Mouse (Mus musculus) liver, adult 2 months (tissue): ENCODE measurements around the gene Glt8d2. TPM values are rescaled to one million over a fixed set of nuclear protein-coding genes. Genes with fewer than 3 reads are reported as not detected.

Source experiments
- DNase-seq: peaks from one replicate; pipeline ENCODE4 v3.0.0-alpha.2; 2011; ENCODE audit warnings: low read depth, low spot score; ENCODE audit errors: extremely low read depth
- H3K27ac ChIP-seq: fragments of 200-500 bp; replicated peaks from 2 replicates; pipeline ENCODE4 v1.5.1; 2012; ENCODE audit warnings: low read depth, mild to moderate bottlenecking, control low read depth, inconsistent platforms, low read length; ENCODE audit not compliant: insufficient read depth
- H3K27me3 ChIP-seq: fragments of 200-500 bp; 2 replicates; pipeline ENCODE4 v1.6.1; 2012; ENCODE audit warnings: mild to moderate bottlenecking, moderate library complexity, low read length, inconsistent platforms; ENCODE audit not compliant: control insufficient read depth, insufficient read depth
- H3K36me3 ChIP-seq: fragments of 200-500 bp; 2 replicates; pipeline ENCODE4 v1.6.1; 2012; ENCODE audit warnings: low read length, inconsistent platforms; ENCODE audit not compliant: control insufficient read depth, insufficient read depth
- H3K4me1 ChIP-seq: fragments of 200-500 bp; 2 replicates; pipeline ENCODE4 v1.6.1; 2011; ENCODE audit warnings: low read length; ENCODE audit not compliant: control insufficient read depth, insufficient read depth
- H3K4me3 ChIP-seq: fragments of 200-500 bp; 2 replicates; pipeline ENCODE4 v1.5.1; 2011; ENCODE audit warnings: low read depth, mild to moderate bottlenecking, control low read depth, low read length, moderate library complexity; ENCODE audit not compliant: insufficient read depth
- H3K79me2 ChIP-seq: fragments of 200-500 bp; 2 replicates; pipeline ENCODE4 v1.6.1; 2012; ENCODE audit warnings: inconsistent platforms, mild to moderate bottlenecking, low read length, moderate library complexity; ENCODE audit not compliant: control insufficient read depth, insufficient read depth
- H3K9ac ChIP-seq: fragments of 200-500 bp; 2 replicates; pipeline ENCODE4 v1.6.1; 2012; ENCODE audit warnings: low read depth, mild to moderate bottlenecking, control low read depth, inconsistent platforms, low read length
- CTCF ChIP-seq: fragments of 200-500 bp; IDR thresholded peaks from 2 replicates; pipeline ENCODE4 v1.5.1; 2011; ENCODE audit warnings: low read depth, low read length, control low read depth
- POLR2A ChIP-seq: fragments of 200-500 bp; IDR thresholded peaks from 2 replicates; pipeline ENCODE4 v1.6.1; 2011; ENCODE audit warnings: low read length, control low read depth; ENCODE audit not compliant: insufficient read depth; ENCODE audit errors: extremely low read depth
- WGBS: fragments of 180-500 bp; shearing (Covaris S2); methylation state at CpG from one replicate; pipeline ENCODE4 v1.1.7; 2018; 5-methylcytosine and 5-hydroxymethylcytosine counted together
- polyA plus RNA-seq: library from polyadenylated mRNA; depleted of rRNA; stranded (reverse); fragments of >200 nt; gene quantifications from 2 replicates; pipeline ENCODE4 v1.2.3, GENCODE M21; 2012
- total RNA-seq: library from RNA; depleted of rRNA; stranded (reverse); fragments of >200 nt; gene quantifications from 2 replicates; pipeline ENCODE4 v1.2.3, GENCODE M21; 2014

Gene Glt8d2
- total and polyA plus RNA-seq, 2 experiments: 0.18 TPM; not detected in 1

- no peaks in the 10 kb centered on the region for H3K27me3 ChIP-seq
- DNase-seq: no peak
- H3K4me1 ChIP-seq: no peaks in the 10 kb centered on the region
- no peak overlapping the region for H3K9ac ChIP-seq
- H3K79me2 ChIP-seq: peaks cover 4% of the 10 kb centered on the region; the same call in 1 of the 2 replicates
- TF ChIP-seq POLR2A (no peak), CTCF (no peak)
- H3K4me3 ChIP-seq: no peak overlapping the region
- no peak overlapping the region for H3K27ac ChIP-seq
- 93% methylated on average over 8 of the region's 8 CpGs for WGBS
- H3K36me3 ChIP-seq: peaks cover 33% of the 10 kb centered on the region
Observed at GRCm38 (mm10) chr10:82639032-82639698, 51.3 kb downstream of the Glt8d2 start.

- DNase-seq: no peak
- no peak for TF ChIP-seq POLR2A
- TF ChIP-seq CTCF: no peak
- WGBS: 96% methylated on average over 3 of the region's 3 CpGs
- Histone ChIP-seq H3K36me3 (peaks cover 19% of the 10 kb centered on the region; the same call in 1 of the 2 replicates), H3K27me3 (no peaks in the 10 kb centered on the region), H3K79me2 (peaks cover 16% of the 10 kb centered on the region), H3K4me3 (no peak overlapping the region), H3K9ac (no peak overlapping the region), H3K27ac (no peak overlapping the region), H3K4me1 (no peaks in the 10 kb centered on the region)
Observed at GRCm38 (mm10) chr10:82636321-82636720, 54.1 kb downstream of the Glt8d2 start.

- no peak for DNase-seq
- H3K4me1 ChIP-seq: peaks cover 8% of the 10 kb centered on the region
- H3K36me3 ChIP-seq: peaks cover 5% of the 10 kb centered on the region; the same call in 1 of the 2 replicates
- 96% methylated on average over 7 of the region's 7 CpGs for WGBS
- H3K27me3 ChIP-seq: no peaks in the 10 kb centered on the region
- H3K9ac ChIP-seq: no peak overlapping the region
- H3K4me3 ChIP-seq: no peak overlapping the region
- TF ChIP-seq POLR2A (no peak), CTCF (no peak)
- peaks cover 29% of the 10 kb centered on the region for H3K79me2 ChIP-seq
- no peak overlapping the region for H3K27ac ChIP-seq
Observed at GRCm38 (mm10) chr10:82634348-82634747, 56.1 kb downstream of the Glt8d2 start.

GRCm38 (mm10) chr10:82632496-82633280, 57.8 kb downstream of the Glt8d2 start:
- Histone ChIP-seq H3K79me2 (peaks cover 29% of the 10 kb centered on the region), H3K9ac (no peak overlapping the region), H3K4me1 (peaks cover 8% of the 10 kb centered on the region), H3K4me3 (no peak overlapping the region), H3K36me3 (no peaks in the 10 kb centered on the region), H3K27ac (no peak overlapping the region), H3K27me3 (no peaks in the 10 kb centered on the region)
- no peak for TF ChIP-seq POLR2A
- TF ChIP-seq CTCF: no peak
- WGBS: 98% methylated on average over 12 of the region's 12 CpGs
- DNase-seq: no peak

- Histone ChIP-seq H3K27ac (no peak overlapping the region), H3K79me2 (peaks cover 29% of the 10 kb centered on the region), H3K27me3 (no peaks in the 10 kb centered on the region), H3K36me3 (no peaks in the 10 kb centered on the region), H3K9ac (no peak overlapping the region), H3K4me1 (peaks cover 8% of the 10 kb centered on the region), H3K4me3 (no peak overlapping the region)
- DNase-seq: no peak
- WGBS: 82% methylated on average over 7 of the region's 7 CpGs
- no peak for TF ChIP-seq CTCF
- TF ChIP-seq POLR2A: no peak
Observed at GRCm38 (mm10) chr10:82631133-82631532, 59.3 kb downstream of the Glt8d2 start.
